Mouse (Mus musculus): ENCODE data around the gene Zfp605. TPM values are rescaled to one million over a fixed set of nuclear protein-coding genes. Genes with fewer than 3 reads are reported as not detected.

Zfp605 gene
- 22.9 TPM for polyA plus RNA-seq (2014; fragmentation: Illumina TruSeq; extraction: RNeasy Lipid Tissue Mini Kit (QIAGEN cat#74804))

GRCm38 (mm10) chr5:110109991-110110441, at the start of gene Zfp605:
Zfp605 (plus strand) TSS chr5:110110092.

GRCm38 (mm10) chr5:110072413-110072812, 37.5 kb upstream of the Zfp605 start, which contains the start of gene Gm17655:
Gm17655 (minus strand) TSS chr5:110072513.

GRCm38 (mm10) chr5:110094030-110094846, 15.7 kb upstream of the Zfp605 start, which contains the start of gene Gm35315:
Gm35315 (minus strand) TSS chr5:110094420.

GRCm38 (mm10) chr5:110099656-110100580, 10.0 kb upstream of the Zfp605 start, which contains the start of gene Plcxd1:
Plcxd1 (plus strand) TSS chr5:110099969.

GRCm38 (mm10) chr5:110107581-110108304, 2.1 kb upstream of the Zfp605 start, which contains the start of gene Gtpbp6:
Gtpbp6 (minus strand) TSS chr5:110108197.

GRCm38 (mm10) chr5:110135293-110136086, 25.6 kb downstream of the Zfp605 start, which contains the start of gene Chfr:
Chfr (plus strand) TSS chr5:110135842.

GRCm38 (mm10) chr5:110176362-110177020, 66.6 kb downstream of the Zfp605 start, which contains the start of gene Golga3:
Golga3 (plus strand) TSS chr5:110176701.

Other genes with a start within 250 kb of the Zfp605 start
- 93.5 TPM for gene Gm15446, start 186.7 kb upstream of the Zfp605 start, polyA plus RNA-seq (2014; fragmentation: Illumina TruSeq; extraction: RNeasy Lipid Tissue Mini Kit (QIAGEN cat#74804))
- 107 TPM for gene Zfp932, start 113.6 kb upstream of the Zfp605 start, polyA plus RNA-seq (2014; fragmentation: Illumina TruSeq; extraction: RNeasy Lipid Tissue Mini Kit (QIAGEN cat#74804))
- 13.2 TPM for gene Gm17655, start 37.6 kb upstream of the Zfp605 start, polyA plus RNA-seq (2014; fragmentation: Illumina TruSeq; extraction: RNeasy Lipid Tissue Mini Kit (QIAGEN cat#74804))
- 6.4 TPM for gene Gm35315, start 15.7 kb upstream of the Zfp605 start, polyA plus RNA-seq (2014; fragmentation: Illumina TruSeq; extraction: RNeasy Lipid Tissue Mini Kit (QIAGEN cat#74804))
- not detected for gene Plcxd1, start 10.1 kb upstream of the Zfp605 start, polyA plus RNA-seq (2014; fragmentation: Illumina TruSeq; extraction: RNeasy Lipid Tissue Mini Kit (QIAGEN cat#74804))
- not detected for gene Gtpbp6, start 1.9 kb upstream of the Zfp605 start, polyA plus RNA-seq (2014; fragmentation: Illumina TruSeq; extraction: RNeasy Lipid Tissue Mini Kit (QIAGEN cat#74804))
- 16.5 TPM for gene Chfr, start 25.8 kb downstream of the Zfp605 start, polyA plus RNA-seq (2014; fragmentation: Illumina TruSeq; extraction: RNeasy Lipid Tissue Mini Kit (QIAGEN cat#74804))
- gene Golga3, start 66.6 kb downstream of the Zfp605 start, polyA plus RNA-seq (2014; fragmentation: Illumina TruSeq; extraction: RNeasy Lipid Tissue Mini Kit (QIAGEN cat#74804)) = 25.1 TPM
- 64.0 TPM for gene Ankle2, start 120.9 kb downstream of the Zfp605 start, polyA plus RNA-seq (2014; fragmentation: Illumina TruSeq; extraction: RNeasy Lipid Tissue Mini Kit (QIAGEN cat#74804))
- 43.2 TPM for gene Pgam5, start 159.8 kb downstream of the Zfp605 start, polyA plus RNA-seq (2014; fragmentation: Illumina TruSeq; extraction: RNeasy Lipid Tissue Mini Kit (QIAGEN cat#74804))
- 4.5 TPM for gene Pxmp2, start 176.1 kb downstream of the Zfp605 start, polyA plus RNA-seq (2014; fragmentation: Illumina TruSeq; extraction: RNeasy Lipid Tissue Mini Kit (QIAGEN cat#74804))
- gene Pole, start 176.2 kb downstream of the Zfp605 start, polyA plus RNA-seq (2014; fragmentation: Illumina TruSeq; extraction: RNeasy Lipid Tissue Mini Kit (QIAGEN cat#74804)) = 16.1 TPM
- gene P2rx2, start 233.1 kb downstream of the Zfp605 start, polyA plus RNA-seq (2014; fragmentation: Illumina TruSeq; extraction: RNeasy Lipid Tissue Mini Kit (QIAGEN cat#74804)) = not detected
- gene Lrcol1, start 234.6 kb downstream of the Zfp605 start, polyA plus RNA-seq (2014; fragmentation: Illumina TruSeq; extraction: RNeasy Lipid Tissue Mini Kit (QIAGEN cat#74804)) = not detected

Measured in ovary, adult 10 weeks (tissue).